Mouse (Mus musculus): ENCODE results near the gene Lenep. TPM values are rescaled to one million over a fixed set of nuclear protein-coding genes. Genes with fewer than 3 reads are reported as not detected.

Gene Lenep
- polyA plus RNA-seq, 1 experiment = 0.66 TPM

GRCm38 (mm10) chr3:89425876-89426275 lies 23.3 kb upstream of the Lenep start:
- no peak overlapping the region for H3K27ac ChIP-seq (ENCODE audit: control insufficient read depth, insufficient read depth, low read length)
- no peak overlapping the region for H3K4me3 ChIP-seq (ENCODE audit: control insufficient read depth, insufficient read depth, low read length)
- no peak for TF ChIP-seq CTCF (IDR thresholded peaks at IDR 0.05; ENCODE audit: borderline replicate concordance, control insufficient read depth, extremely low read depth, insufficient read depth, low read length, poor library complexity)
- TF ChIP-seq POLR2A (IDR thresholded peaks at IDR 0.05; ENCODE audit: control insufficient read depth, extremely low read depth, insufficient read depth, low read length, poor library complexity) = no peak
- H3K36me3 ChIP-seq (ENCODE audit: control insufficient read depth, insufficient read depth, low read length) = peaks cover 28% of the 10 kb centered on the region
- H3K4me1 ChIP-seq (replicated peaks; ENCODE audit: control insufficient read depth, insufficient read depth, low read length) = peaks cover under 1% of the 10 kb centered on the region
- DNase-seq = no peak
- 98% methylated on average over 4 of the region's 4 CpGs for WGBS
- no peaks in the 10 kb centered on the region for H3K27me3 ChIP-seq (ENCODE audit: control insufficient read depth, insufficient read depth, low read length)

GRCm38 (mm10) chr3:89425141-89425525 lies 22.5 kb upstream of the Lenep start:
- 95% methylated on average over 5 of the region's 5 CpGs for WGBS
- Histone ChIP-seq H3K4me3 (ENCODE audit: control insufficient read depth, insufficient read depth, low read length) (no peak overlapping the region), H3K27me3 (ENCODE audit: control insufficient read depth, insufficient read depth, low read length) (no peaks in the 10 kb centered on the region), H3K36me3 (ENCODE audit: control insufficient read depth, insufficient read depth, low read length) (peaks cover 28% of the 10 kb centered on the region), H3K27ac (ENCODE audit: control insufficient read depth, insufficient read depth, low read length) (no peak overlapping the region), H3K4me1 (replicated peaks; ENCODE audit: control insufficient read depth, insufficient read depth, low read length) (no peaks in the 10 kb centered on the region; the same call in 1 of the 2 replicates)
- DNase-seq = no peak
- TF ChIP-seq POLR2A (IDR thresholded peaks at IDR 0.05; ENCODE audit: control insufficient read depth, extremely low read depth, insufficient read depth, low read length, poor library complexity) (no peak), CTCF (IDR thresholded peaks at IDR 0.05; ENCODE audit: borderline replicate concordance, control insufficient read depth, extremely low read depth, insufficient read depth, low read length, poor library complexity) (no peak)

GRCm38 (mm10) chr3:89424416-89425140 lies 22.0 kb upstream of the Lenep start:
- Histone ChIP-seq H3K27ac (ENCODE audit: control insufficient read depth, insufficient read depth, low read length) (no peak overlapping the region), H3K4me1 (replicated peaks; ENCODE audit: control insufficient read depth, insufficient read depth, low read length) (peaks cover 3% of the 10 kb centered on the region), H3K36me3 (ENCODE audit: control insufficient read depth, insufficient read depth, low read length) (peaks cover 28% of the 10 kb centered on the region), H3K4me3 (ENCODE audit: control insufficient read depth, insufficient read depth, low read length) (no peak overlapping the region), H3K27me3 (ENCODE audit: control insufficient read depth, insufficient read depth, low read length) (no peaks in the 10 kb centered on the region)
- no peak for DNase-seq
- 97% methylated on average over 5 of the region's 5 CpGs for WGBS
- TF ChIP-seq CTCF (IDR thresholded peaks at IDR 0.05; ENCODE audit: borderline replicate concordance, control insufficient read depth, extremely low read depth, insufficient read depth, low read length, poor library complexity) (no peak), POLR2A (IDR thresholded peaks at IDR 0.05; ENCODE audit: control insufficient read depth, extremely low read depth, insufficient read depth, low read length, poor library complexity) (no peak)

GRCm38 (mm10) chr3:89422556-89423205 lies 20.1 kb upstream of the Lenep start:
- no peak for DNase-seq
- TF ChIP-seq POLR2A (IDR thresholded peaks at IDR 0.05; ENCODE audit: control insufficient read depth, extremely low read depth, insufficient read depth, low read length, poor library complexity) = no peak
- TF ChIP-seq CTCF (IDR thresholded peaks at IDR 0.05; ENCODE audit: borderline replicate concordance, control insufficient read depth, extremely low read depth, insufficient read depth, low read length, poor library complexity) = no peak
- H3K4me3 ChIP-seq (ENCODE audit: control insufficient read depth, insufficient read depth, low read length) = no peak overlapping the region
- peaks cover 9% of the 10 kb centered on the region for H3K4me1 ChIP-seq (replicated peaks; ENCODE audit: control insufficient read depth, insufficient read depth, low read length)
- WGBS = 77% methylated on average over 6 of the region's 6 CpGs
- no peak overlapping the region for H3K27ac ChIP-seq (ENCODE audit: control insufficient read depth, insufficient read depth, low read length)
- H3K27me3 ChIP-seq (ENCODE audit: control insufficient read depth, insufficient read depth, low read length) = no peaks in the 10 kb centered on the region
- H3K36me3 ChIP-seq (ENCODE audit: control insufficient read depth, insufficient read depth, low read length) = peaks cover 25% of the 10 kb centered on the region

GRCm38 (mm10) chr3:89421810-89422473 lies 19.3 kb upstream of the Lenep start:
- Histone ChIP-seq H3K27me3 (ENCODE audit: control insufficient read depth, insufficient read depth, low read length) (no peaks in the 10 kb centered on the region), H3K27ac (ENCODE audit: control insufficient read depth, insufficient read depth, low read length) (no peak overlapping the region), H3K4me3 (ENCODE audit: control insufficient read depth, insufficient read depth, low read length) (no peak overlapping the region), H3K4me1 (replicated peaks; ENCODE audit: control insufficient read depth, insufficient read depth, low read length) (peaks cover 9% of the 10 kb centered on the region), H3K36me3 (ENCODE audit: control insufficient read depth, insufficient read depth, low read length) (peaks cover 18% of the 10 kb centered on the region)
- TF ChIP-seq POLR2A (IDR thresholded peaks at IDR 0.05; ENCODE audit: control insufficient read depth, extremely low read depth, insufficient read depth, low read length, poor library complexity) = no peak
- WGBS = 74% methylated on average over 22 of the region's 22 CpGs
- no peak for DNase-seq

GRCm38 (mm10) chr3:89421002-89421774 lies 18.6 kb upstream of the Lenep start:
- Histone ChIP-seq H3K4me3 (ENCODE audit: control insufficient read depth, insufficient read depth, low read length) (no peak overlapping the region), H3K27ac (ENCODE audit: control insufficient read depth, insufficient read depth, low read length) (no peak overlapping the region), H3K36me3 (ENCODE audit: control insufficient read depth, insufficient read depth, low read length) (peaks cover 18% of the 10 kb centered on the region), H3K4me1 (replicated peaks; ENCODE audit: control insufficient read depth, insufficient read depth, low read length) (peaks cover 9% of the 10 kb centered on the region), H3K27me3 (ENCODE audit: control insufficient read depth, insufficient read depth, low read length) (no peaks in the 10 kb centered on the region)
- DNase-seq = no peak
- WGBS = 62% methylated on average over 11 of the region's 11 CpGs
- TF ChIP-seq POLR2A (IDR thresholded peaks at IDR 0.05; ENCODE audit: control insufficient read depth, extremely low read depth, insufficient read depth, low read length, poor library complexity) (no peak), CTCF (IDR thresholded peaks at IDR 0.05; ENCODE audit: borderline replicate concordance, control insufficient read depth, extremely low read depth, insufficient read depth, low read length, poor library complexity) (no peak)

Measured in thymus, adult 2 months (tissue).